ENCODE assay signal across 18 mouse cellular contexts in the genomic region with DNA sequence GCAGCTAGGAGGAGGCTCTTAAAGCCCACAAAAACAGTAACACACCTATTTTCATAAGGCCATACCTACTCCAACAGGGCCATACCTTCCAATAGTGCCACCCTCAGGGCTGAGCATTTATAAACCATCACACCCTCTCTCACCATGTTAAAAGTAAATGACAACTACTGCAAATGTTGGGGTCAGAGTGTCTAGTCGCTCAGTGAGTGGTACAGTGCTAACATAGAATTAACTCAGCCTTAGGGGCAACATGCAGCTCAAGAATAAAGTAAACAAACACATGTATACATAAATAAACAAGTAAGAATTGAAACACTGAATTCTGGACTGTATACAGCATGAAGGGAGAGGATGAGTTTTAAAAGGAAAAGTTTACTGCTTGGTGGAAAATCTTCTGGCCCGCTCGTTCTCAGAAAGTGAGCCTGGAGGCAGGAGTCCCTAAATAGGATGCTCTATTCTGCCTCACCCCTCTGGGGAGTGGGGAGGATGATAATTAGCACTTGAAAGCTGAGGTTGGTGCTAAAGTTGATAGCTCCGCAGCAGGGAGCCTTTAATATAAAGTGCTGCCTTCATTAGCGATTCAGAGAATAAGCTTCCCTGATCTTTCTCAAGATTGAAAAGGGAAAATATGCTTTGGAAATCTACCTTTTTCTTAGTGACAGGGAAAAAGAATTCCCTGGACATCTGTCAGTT.
DNase-seq lines count a peak whose midpoint lies in the region; ATAC-seq and TF ChIP-seq lines count a peak whose summit lies in the region.
"Had no signal": no experiment of that assay in that cellular context is flagged by ENCODE, and none has a peak within 500 bp of the region (broad histone marks: within the 10 kb centered on the region; RNA-seq: fewer than 3 reads in every experiment).

No protein-coding gene starts in this region.

- H3K4me3 ChIP-seq in ES-E14 (ENCODE audit: insufficient read depth in 1 of 2, low read depth in 1 of 2, low read length in 2 of 2, poor library complexity in 1 of 2, severe bottlenecking in 1 of 2), result no peak overlapping the region
- no peak overlapping the region for H3K4me3 ChIP-seq in midbrain, embryonic 14.5 days (replicated peaks; ENCODE audit: low read depth, low read length)
- H3K4me3 ChIP-seq: heart, embryonic 10.5 days; limb, embryonic 15.5 days had no signal

- H3K9ac ChIP-seq in ES-E14 (ENCODE audit: insufficient read depth, low read depth, low read length, poor library complexity, severe bottlenecking), result no peak overlapping the region
- H3K9ac ChIP-seq in midbrain, embryonic 14.5 days (replicated peaks; ENCODE audit: low read length), result no peak overlapping the region
- H3K9ac ChIP-seq: limb, embryonic 15.5 days had no signal

- ATAC-seq in midbrain, embryonic 14.5 days (ENCODE audit: low FRiP score, low TSS enrichment), result peak; percentile 71; the same call in 1 of the 2 replicates
- no peak for ATAC-seq in frontal cortex, adult (ENCODE audit: low TSS enrichment)
- ATAC-seq: intestine, embryonic 16.5 days had no signal

- peaks cover 0 to 2% of the 10 kb centered on the region in 2 experiments; a peak in 1 of 4 replicates for H3K4me1 ChIP-seq in ES-E14 (ENCODE audit: control insufficient read depth in 2 of 2, insufficient read depth in 2 of 2, low read length in 2 of 2, poor library complexity in 1 of 2)
- peaks cover 6% of the 10 kb centered on the region for H3K4me1 ChIP-seq in midbrain, embryonic 14.5 days (ENCODE audit: control insufficient read depth, insufficient read depth, low read length)
- H3K4me1 ChIP-seq: heart, embryonic 10.5 days; limb, embryonic 15.5 days had no signal

- H3K36me3 ChIP-seq in ES-E14 (ENCODE audit: control insufficient read depth, insufficient read depth, low read length, poor library complexity, severe bottlenecking), result no peaks in the 10 kb centered on the region
- H3K36me3 ChIP-seq in midbrain, embryonic 14.5 days (ENCODE audit: control insufficient read depth, insufficient read depth, low read length), result no peaks in the 10 kb centered on the region
- H3K36me3 ChIP-seq: heart, embryonic 10.5 days; limb, embryonic 15.5 days had no signal

- H3K9me3 ChIP-seq in ES-E14 (ENCODE audit: control insufficient read depth, insufficient read depth, low read depth, low read length), result no peaks in the 10 kb centered on the region
- H3K9me3 ChIP-seq in midbrain, embryonic 14.5 days (ENCODE audit: control insufficient read depth, low read length), result no peaks in the 10 kb centered on the region
- H3K9me3 ChIP-seq: heart, embryonic 10.5 days; limb, embryonic 15.5 days had no signal

- 11% methylated on average over 5 of the region's 5 CpGs for WGBS in midbrain, embryonic 14.5 days

- H3K27me3 ChIP-seq in midbrain, embryonic 14.5 days (ENCODE audit: control insufficient read depth, insufficient read depth, low read length), result no peaks in the 10 kb centered on the region
- H3K27me3 ChIP-seq: limb, embryonic 15.5 days had no signal

- in situ Hi-C loops in ES-E14 (cut with MboI; ENCODE audit: low sequenced_read_pairs in 2 of 2, unreplicated experiment in 2 of 2), result no loop called here

- DNase-seq in ES-E14 (ENCODE audit: low read depth, low spot score), result peak; percentile 40
- DNase-seq in ZHBTc4 (ENCODE audit: low read depth, low spot score), result peak; percentile 50
- DNase-seq in forelimb bud, embryonic 11.5 days (ENCODE audit: low read depth, low spot score), result peak; percentile 12
- peak; percentile 80 for DNase-seq in midbrain, embryonic 14.5 days
- DNase-seq in thymus, postnatal 4 days, result no peak
- no peak for DNase-seq in cerebellum, postnatal 14 days
- DNase-seq: cerebellum, adult 11-12 months; heart, postnatal 14 days; kidney, postnatal 10 days; lung, adult 2 months; lung, postnatal 4 days; right cerebral cortex, postnatal 14 days; thymus, postnatal 14 days had no signal

- no peak overlapping the region for H3K27ac ChIP-seq in ES-E14 (ENCODE audit: insufficient read depth, low read depth, low read length, poor library complexity, severe bottlenecking)
- no peak overlapping the region for H3K27ac ChIP-seq in midbrain, embryonic 14.5 days (replicated peaks; ENCODE audit: low read depth, low read length)
- H3K27ac ChIP-seq: heart, embryonic 10.5 days; limb, embryonic 15.5 days; stomach, postnatal 0 days had no signal

- H3K4me2 ChIP-seq in midbrain, embryonic 14.5 days (ENCODE audit: low read length), result no peak overlapping the region
- H3K4me2 ChIP-seq: limb, embryonic 15.5 days had no signal

TF ChIP-seq in ES-E14, 5 proteins besides CTCF, POLR2A, EP300 and RAD21:
- TF ChIP-seq HCFC1 (IDR thresholded peaks at IDR 0.05; ENCODE audit: borderline replicate concordance, insufficient read depth, low read length), result no peak
- no peak for TF ChIP-seq MAFK (IDR thresholded peaks at IDR 0.05; ENCODE audit: insufficient read depth, low read depth, low read length)
- no peak for TF ChIP-seq ZNF384 (IDR thresholded peaks at IDR 0.05; ENCODE audit: low read depth, low read length)
- no peak for TF ChIP-seq CHD2 (IDR thresholded peaks at IDR 0.05; ENCODE audit: low read depth, low read length)
TF ChIP-seq in ES-E14: peak in this region for 0.

Comparison
In these comparisons a context has a peak if more than half of its experiments do, and no peak if none do; other contexts are left out.
1. DNase-seq: peak in ES-E14 (single experiment), ZHBTc4 (single experiment), forelimb bud, embryonic 11.5 days (single experiment) and midbrain, embryonic 14.5 days (single experiment); none in thymus, postnatal 4 days (single experiment) and cerebellum, postnatal 14 days (0 of 2).